Mouse (Mus musculus) heart, adult 2 months (tissue): ENCODE results near the gene Rsad1. TPM values are rescaled to one million over a fixed set of nuclear protein-coding genes. Genes with fewer than 3 reads are reported as not detected.
A peak's percentile ranks its signal among the peaks of the same experiment; 100 is the strongest.

ENCODE experiments used
- DNase-seq, 2 experiments: peaks; one replicate each; pipeline ENCODE4 v3.0.0; 2021
- H3K27ac ChIP-seq: fragments of 200-600 bp; 2 replicates; pipeline ENCODE4 v1.8.1; 2022
- H3K27me3 ChIP-seq: fragments of 200-500 bp; 2 replicates; pipeline ENCODE4 v1.6.1; 2012; ENCODE audit warnings: mild to moderate bottlenecking, low read length, inconsistent platforms, mixed read lengths; ENCODE audit not compliant: control insufficient read depth, insufficient read depth
- H3K36me3 ChIP-seq: fragments of 200-500 bp; 2 replicates; pipeline ENCODE4 v1.6.1; 2012; ENCODE audit warnings: low read length, inconsistent platforms; ENCODE audit not compliant: control insufficient read depth, insufficient read depth
- H3K4me1 ChIP-seq: fragments of 200-500 bp; 2 replicates; pipeline ENCODE4 v1.6.1; 2011; ENCODE audit warnings: low read length; ENCODE audit not compliant: control insufficient read depth, insufficient read depth
- H3K4me3 ChIP-seq: fragments of 200-600 bp; 2 replicates; pipeline ENCODE4 v1.8.1; 2022
- H3K79me2 ChIP-seq: fragments of 200-500 bp; replicated peaks from 2 replicates; pipeline ENCODE4 v1.6.1; 2012; ENCODE audit warnings: mild to moderate bottlenecking, inconsistent platforms, low read length, moderate library complexity, mixed read lengths; ENCODE audit not compliant: control insufficient read depth, insufficient read depth
- H3K9ac ChIP-seq: fragments of 200-500 bp; 2 replicates; pipeline ENCODE4 v1.6.1; 2012; ENCODE audit warnings: low read depth, mild to moderate bottlenecking, control low read depth, inconsistent platforms, low read length, mixed read lengths
- CTCF ChIP-seq: fragments of 200-600 bp; IDR thresholded peaks from 2 replicates; pipeline ENCODE4 v1.8.1; 2022; ENCODE audit warnings: antibody characterized with exemption, mild to moderate bottlenecking, moderate library complexity
- EP300 ChIP-seq: fragments of 200-500 bp; IDR thresholded peaks from 2 replicates; pipeline ENCODE4 v1.6.1; 2011; ENCODE audit warnings: low read depth, low read length, control low read depth; ENCODE audit not compliant: insufficient read depth
- POLR2A ChIP-seq: fragments of 200-500 bp; IDR thresholded peaks from 2 replicates; pipeline ENCODE4 v1.6.1; 2011; ENCODE audit warnings: mild to moderate bottlenecking, low read depth, low read length, control low read depth; ENCODE audit not compliant: insufficient read depth
- WGBS: fragments of 180-500 bp; shearing (Covaris S2); methylation state at CpG from one replicate; pipeline ENCODE4 v1.1.7; 2018; 5-methylcytosine and 5-hydroxymethylcytosine counted together
- intact Hi-C: fragments of 180-260 bp; cut with DNase I; formaldehyde crosslinking; loops from one replicate; pipeline ENCODE4 v1.15.1; 2025
- polyA plus RNA-seq: library from polyadenylated mRNA; depleted of rRNA; stranded (reverse); fragments of >200 nt; gene quantifications from 2 replicates; pipeline ENCODE4 v1.2.3, GENCODE M21; 2012
- total RNA-seq, 2 experiments: library from RNA; stranded (reverse); gene quantifications; 2 replicates each; pipeline ENCODE4 v1.2.3; 2021

The Rsad1 gene
- total and polyA plus RNA-seq, 3 experiments, result 9.3 to 14.1 (median 12.6) TPM

DNA sequence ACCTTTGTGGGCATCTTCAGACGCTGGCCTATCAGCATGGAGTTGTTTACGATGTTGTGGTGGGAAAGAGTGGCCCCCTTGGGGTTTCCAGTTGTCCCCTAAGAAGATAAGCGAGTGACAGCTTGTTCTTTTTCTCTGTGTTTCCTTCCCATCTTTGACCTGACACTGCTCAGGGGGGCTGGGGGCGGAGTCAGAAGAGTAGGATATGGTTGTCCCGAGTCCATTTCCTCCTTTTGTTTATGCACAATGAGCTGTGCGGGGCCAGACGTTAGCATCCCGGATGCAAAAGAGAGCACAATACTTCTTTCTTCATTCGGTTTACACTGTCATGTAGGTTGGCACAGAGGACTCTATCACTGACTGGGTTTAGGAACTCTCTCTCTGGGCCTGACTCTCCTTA lies 21.6 kb upstream of the Rsad1 start:
- no peaks in the 10 kb centered on the region for H3K36me3 ChIP-seq
- H3K27ac ChIP-seq, result peak overlapping the region; percentile 60
- H3K79me2 ChIP-seq, result no peaks in the 10 kb centered on the region
- WGBS, result 43% methylated on average over 9 of the region's 9 CpGs
- TF ChIP-seq EP300 (0 out of 2 replicates have a peak, but pooled peaks have one; percentile 19), POLR2A (no peak)
- peak; percentile 46 to 54 for DNase-seq
- intact Hi-C loops, result no loop called here
- H3K4me1 ChIP-seq, result peaks cover 4% of the 10 kb centered on the region; the same call in 1 of the 2 replicates
- no peak overlapping the region for H3K9ac ChIP-seq
- no peak overlapping the region for H3K4me3 ChIP-seq
- H3K27me3 ChIP-seq, result no peaks in the 10 kb centered on the region

DNA sequence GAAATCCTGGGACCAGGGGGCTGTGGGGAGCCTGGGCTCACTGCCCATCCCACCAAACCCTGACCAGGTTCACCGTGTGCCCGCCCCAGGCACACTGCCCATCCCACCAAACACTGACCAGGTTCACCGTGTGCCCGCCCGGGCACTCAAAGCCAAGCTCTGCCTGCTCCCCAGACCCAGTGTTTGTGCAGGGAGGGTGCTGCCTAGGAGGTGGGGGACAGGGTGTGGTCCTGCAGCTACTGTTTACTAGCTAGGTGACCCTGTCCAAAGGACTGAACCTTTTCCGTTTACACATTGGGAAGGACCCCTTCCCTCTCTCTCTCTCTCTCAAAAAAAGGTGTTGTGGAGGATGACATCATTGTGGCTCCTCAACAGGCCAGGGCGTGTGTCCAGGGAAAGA lies 18.3 kb upstream of the Rsad1 start:
- Histone ChIP-seq H3K79me2 (no peaks in the 10 kb centered on the region), H3K4me3 (no peak overlapping the region), H3K27ac (no peak overlapping the region), H3K36me3 (no peaks in the 10 kb centered on the region), H3K27me3 (no peaks in the 10 kb centered on the region; the same call in 1 of the 2 replicates), H3K9ac (no peak overlapping the region), H3K4me1 (peaks cover 4% of the 10 kb centered on the region; the same call in 1 of the 2 replicates)
- intact Hi-C loops, result no loop called here
- WGBS, result 91% methylated on average over 7 of the region's 7 CpGs
- TF ChIP-seq CTCF (no peak), POLR2A (no peak), EP300 (no peak)
- no peak for DNase-seq

DNA sequence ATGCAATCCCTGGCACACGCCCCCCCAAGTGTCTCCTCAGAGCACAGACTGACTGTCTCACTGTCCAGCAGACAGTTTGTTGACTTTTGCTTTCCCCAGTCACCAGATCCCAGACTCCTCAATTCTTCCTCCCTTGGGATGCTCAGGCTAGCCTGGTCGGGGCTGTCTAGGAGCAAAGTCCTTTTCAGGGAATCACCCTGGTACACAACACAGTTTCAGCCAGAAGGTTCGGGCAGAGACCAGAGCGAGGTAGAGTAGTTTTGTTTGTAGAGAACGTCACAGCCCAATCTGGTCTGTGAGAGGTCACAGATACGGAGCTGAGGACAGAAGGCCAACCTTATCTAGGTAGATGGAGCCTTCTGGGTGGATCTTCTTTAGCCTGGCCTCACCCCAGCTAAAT lies 17.5 kb upstream of the Rsad1 start:
- Histone ChIP-seq H3K9ac (no peak overlapping the region), H3K4me3 (no peak overlapping the region), H3K27me3 (no peaks in the 10 kb centered on the region; the same call in 1 of the 2 replicates), H3K36me3 (no peaks in the 10 kb centered on the region), H3K79me2 (no peaks in the 10 kb centered on the region), H3K27ac (no peak overlapping the region), H3K4me1 (peaks cover 4% of the 10 kb centered on the region; the same call in 1 of the 2 replicates)
- intact Hi-C loops, result no loop called here
- 69% methylated on average over 6 of the region's 6 CpGs for WGBS
- TF ChIP-seq EP300 (no peak), CTCF (no peak), POLR2A (no peak)
- DNase-seq, result no peak

DNA sequence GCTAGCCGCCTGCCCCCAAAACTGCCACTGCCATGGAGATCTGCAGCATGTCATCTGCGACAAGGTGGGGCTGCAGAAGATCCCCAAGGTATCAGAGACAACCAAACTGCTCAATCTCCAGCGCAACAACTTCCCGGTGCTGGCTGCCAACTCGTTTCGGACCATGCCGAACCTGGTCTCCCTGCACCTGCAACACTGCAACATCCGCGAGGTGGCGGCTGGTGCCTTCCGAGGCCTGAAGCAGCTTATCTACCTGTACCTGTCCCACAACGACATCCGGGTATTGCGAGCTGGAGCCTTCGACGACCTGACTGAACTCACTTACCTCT lies 16.1 kb upstream of the Rsad1 start:
- WGBS, result 49% methylated on average over 16 of the region's 16 CpGs
- Histone ChIP-seq H3K4me3 (no peak overlapping the region), H3K27me3 (no peaks in the 10 kb centered on the region; the same call in 1 of the 2 replicates), H3K4me1 (peaks cover under 1% of the 10 kb centered on the region; the same call in 1 of the 2 replicates), H3K9ac (no peak overlapping the region; the same call in 1 of the 2 replicates), H3K79me2 (no peaks in the 10 kb centered on the region), H3K27ac (no peak overlapping the region), H3K36me3 (no peaks in the 10 kb centered on the region)
- intact Hi-C loops, result no loop called here
- TF ChIP-seq EP300 (no peak), POLR2A (no peak), CTCF (no peak)
- no peak for DNase-seq

DNA sequence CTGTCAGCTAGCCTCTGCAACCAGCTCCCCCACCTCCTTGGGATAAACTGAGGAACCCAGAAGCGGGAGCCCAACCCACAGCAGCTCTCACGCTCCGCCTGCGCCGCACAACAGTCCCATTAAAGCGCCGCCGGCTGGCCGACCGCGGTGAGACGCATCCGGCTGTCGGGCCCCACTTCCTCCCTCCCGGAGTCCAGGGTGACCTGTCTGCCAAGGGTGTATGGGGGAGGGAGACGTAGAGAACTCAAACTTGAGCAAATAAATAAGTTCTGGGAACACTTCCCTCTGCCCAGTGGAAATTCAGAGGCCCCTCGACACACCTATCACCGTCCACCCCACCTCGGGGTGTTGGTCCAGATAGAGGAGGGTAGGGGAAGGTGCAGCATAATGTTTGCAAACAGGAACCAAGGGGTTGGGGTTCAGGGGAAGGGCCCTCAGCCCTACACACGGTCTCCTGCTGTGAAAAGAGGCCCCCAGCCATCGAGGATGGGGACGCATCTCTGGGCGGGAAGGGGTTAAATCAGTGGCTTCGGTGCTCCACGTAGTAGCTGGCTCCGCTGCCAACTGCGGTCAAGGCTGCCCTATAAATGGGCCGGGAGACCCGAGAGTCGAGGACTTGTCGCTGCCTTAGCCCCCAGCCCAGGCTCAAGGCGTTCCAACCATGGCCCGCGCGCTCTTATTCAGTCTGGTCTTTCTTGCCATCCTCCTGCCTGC lies 15.5 kb upstream of the Rsad1 start, which contains the start of gene Chad:
Gene Chad (plus strand): TSS at position 611 of the 714 bp plus-strand sequence.
- Histone ChIP-seq H3K27me3 (no peaks in the 10 kb centered on the region; the same call in 1 of the 2 replicates), H3K4me3 (peak within 1 kb of the TSS; percentile 1), H3K9ac (peak within 1 kb of the TSS; percentile 0), H3K4me1 (no peaks in the 10 kb centered on the region), H3K36me3 (no peaks in the 10 kb centered on the region), H3K79me2 (no peaks in the 10 kb centered on the region), H3K27ac (no peak within 1 kb of the TSS; the same call in 1 of the 2 replicates)
- DNase-seq, result peak; percentile 51
- no peak for TF ChIP-seq POLR2A
- TF ChIP-seq CTCF, result peak; percentile 37
- intact Hi-C loops, result no loop called here
- 18% methylated on average over 35 of the region's 35 CpGs for WGBS

DNA sequence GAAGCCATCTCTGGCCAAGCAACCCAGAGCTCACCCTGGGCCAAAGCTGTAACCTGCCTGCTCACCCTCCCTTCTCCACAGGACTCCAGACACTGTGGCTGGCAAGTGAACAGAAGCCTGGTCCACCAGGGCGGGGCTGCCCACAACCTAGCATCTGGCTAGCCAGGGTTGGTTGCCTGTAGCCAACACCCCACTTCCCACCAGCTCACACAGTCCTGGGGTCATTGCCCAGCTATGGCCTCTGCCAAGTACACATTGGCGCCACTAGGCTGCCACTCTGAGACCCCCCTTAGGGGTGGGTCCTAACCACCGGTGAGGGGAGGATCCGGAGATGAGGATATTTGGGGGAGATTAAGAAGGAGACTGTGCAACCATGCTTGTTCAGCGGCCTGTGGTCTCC lies 14.8 kb upstream of the Rsad1 start:
- Histone ChIP-seq H3K36me3 (no peaks in the 10 kb centered on the region), H3K79me2 (no peaks in the 10 kb centered on the region), H3K27me3 (no peaks in the 10 kb centered on the region; the same call in 1 of the 2 replicates), H3K9ac (0 out of 2 replicates have a peak overlapping the region, but pooled peaks have one; percentile 0), H3K4me3 (no peak overlapping the region; the same call in 1 of the 2 replicates), H3K4me1 (no peaks in the 10 kb centered on the region), H3K27ac (no peak overlapping the region)
- TF ChIP-seq CTCF (no peak), EP300 (no peak)
- intact Hi-C loops, result no loop called here
- DNase-seq, result no peak
- 71% methylated on average over 5 of the region's 5 CpGs for WGBS
